Mouse (Mus musculus) forebrain, embryonic 16.5 days (tissue): Measurements from ENCODE around the gene Ric8b. TPM values are rescaled to one million over a fixed set of nuclear protein-coding genes. Genes with fewer than 3 reads are reported as not detected.

Source experiments
- ATAC-seq: fragments of 200-750 bp; cut with Nextera tagmentation; 2 replicates; pipeline ENCODE4 v1.8.0; 2017; ENCODE audit warnings: mild to moderate bottlenecking, moderate library complexity
- H3K27ac ChIP-seq: fragments of 300-500 bp; sonication (generic); 2 replicates; pipeline ENCODE4 v1.5.1; 2014; ENCODE audit warnings: low read length, control low read depth
- H3K27me3 ChIP-seq: fragments of 300-500 bp; sonication (generic); replicated peaks from 2 replicates; pipeline ENCODE4 v1.6.1; 2014; ENCODE audit warnings: low read length; ENCODE audit not compliant: control insufficient read depth, insufficient read depth
- H3K36me3 ChIP-seq: fragments of 300-500 bp; sonication (generic); 2 replicates; pipeline ENCODE4 v1.6.1; 2014; ENCODE audit not compliant: control insufficient read depth, insufficient read depth
- H3K4me1 ChIP-seq: fragments of 300-500 bp; sonication (generic); replicated peaks from 2 replicates; pipeline ENCODE4 v1.6.1; 2014; ENCODE audit warnings: low read length; ENCODE audit not compliant: control insufficient read depth, insufficient read depth
- H3K4me2 ChIP-seq: fragments of 300-500 bp; sonication (generic); 2 replicates; pipeline ENCODE4 v1.6.1; 2014; ENCODE audit warnings: mild to moderate bottlenecking, low read length, control low read depth
- H3K4me3 ChIP-seq: fragments of 300-500 bp; sonication (generic); replicated peaks from 2 replicates; pipeline ENCODE4 v1.5.1; 2014; ENCODE audit warnings: mild to moderate bottlenecking, low read length, control low read depth
- H3K9ac ChIP-seq: fragments of 300-500 bp; sonication (generic); replicated peaks from 2 replicates; pipeline ENCODE4 v1.6.1; 2014; ENCODE audit warnings: low read depth, low read length, control low read depth
- H3K9me3 ChIP-seq: fragments of 300-500 bp; sonication (generic); 2 replicates; pipeline ENCODE4 v1.6.1; 2016; ENCODE audit warnings: low read length; ENCODE audit not compliant: control insufficient read depth
- WGBS: fragments of 180-500 bp; shearing (Covaris S2); extraction: QIAGEN DNeasy Blood & Tissue Kit; methylation state at CpG from one replicate; pipeline ENCODE4 v1.1.7; 2014; 5-methylcytosine and 5-hydroxymethylcytosine counted together
- polyA plus RNA-seq: library from polyadenylated mRNA; unstranded; fragments of >200 nt; fragmentation: Nextera tagmentation; extraction: Ambion mirVana; gene quantifications from 2 replicates; pipeline ENCODE4 v1.2.1, GENCODE M21; 2015

The Ric8b gene
- polyA plus RNA-seq, 1 experiment from 2014 or later, result 48.4 TPM

- WGBS, result 71% methylated on average over 9 of the region's 9 CpGs
Measured at GRCm38 (mm10) chr10:84906895-84907294, 10.5 kb upstream of the Ric8b start.

GRCm38 (mm10) chr10:84908006-84908405, 9.4 kb upstream of the Ric8b start:
- no peak overlapping the region for H3K9ac ChIP-seq
- 62% methylated on average over 3 of the region's 3 CpGs for WGBS
- ATAC-seq, result no peak
- no peaks in the 10 kb centered on the region for H3K9me3 ChIP-seq
- no peak overlapping the region for H3K27ac ChIP-seq
- H3K36me3 ChIP-seq, result no peaks in the 10 kb centered on the region
- no peaks in the 10 kb centered on the region for H3K27me3 ChIP-seq
- H3K4me3 ChIP-seq, result no peak overlapping the region
- peaks cover 17% of the 10 kb centered on the region for H3K4me1 ChIP-seq
- no peak overlapping the region for H3K4me2 ChIP-seq

More at GRCm38 (mm10) chr10:84906895-84907294, 10.5 kb upstream of the Ric8b start:
- H3K9me3 ChIP-seq, result no peaks in the 10 kb centered on the region
- no peak overlapping the region for H3K27ac ChIP-seq
- no peak overlapping the region for H3K9ac ChIP-seq
- H3K4me2 ChIP-seq, result no peak overlapping the region
- H3K4me1 ChIP-seq, result peaks cover 18% of the 10 kb centered on the region
- H3K27me3 ChIP-seq, result no peaks in the 10 kb centered on the region
- no peak for ATAC-seq
- H3K4me3 ChIP-seq, result no peak overlapping the region
- H3K36me3 ChIP-seq, result no peaks in the 10 kb centered on the region

- H3K36me3 ChIP-seq, result no peaks in the 10 kb centered on the region
- WGBS, result 61% methylated on average over 3 of the region's 3 CpGs
- H3K9ac ChIP-seq, result no peak overlapping the region
- no peaks in the 10 kb centered on the region for H3K27me3 ChIP-seq
- H3K27ac ChIP-seq, result no peak overlapping the region
- no peaks in the 10 kb centered on the region for H3K9me3 ChIP-seq
- no peak for ATAC-seq
- H3K4me1 ChIP-seq, result peaks cover 13% of the 10 kb centered on the region
- H3K4me3 ChIP-seq, result no peak overlapping the region
- H3K4me2 ChIP-seq, result no peak overlapping the region
Measured at GRCm38 (mm10) chr10:84908471-84908870, 8.9 kb upstream of the Ric8b start.

- Histone ChIP-seq H3K4me3 (no peak overlapping the region), H3K9ac (no peak overlapping the region), H3K27me3 (no peaks in the 10 kb centered on the region), H3K36me3 (no peaks in the 10 kb centered on the region), H3K9me3 (no peaks in the 10 kb centered on the region), H3K4me1 (peaks cover 6% of the 10 kb centered on the region; the same call in 1 of the 2 replicates), H3K4me2 (no peak overlapping the region), H3K27ac (no peak overlapping the region)
- WGBS, result 62% methylated on average over 17 of the region's 17 CpGs
- peak; percentile 26; the same call in 1 of the 2 replicates for ATAC-seq
Measured at GRCm38 (mm10) chr10:84909021-84909801, 8.2 kb upstream of the Ric8b start.

- H3K4me2 ChIP-seq, result no peak overlapping the region
Measured at GRCm38 (mm10) chr10:84910194-84910593, 7.2 kb upstream of the Ric8b start.

GRCm38 (mm10) chr10:84910758-84911384, 6.5 kb upstream of the Ric8b start:
- WGBS, result 0% methylated on average over 1 of the region's 1 CpGs

More at GRCm38 (mm10) chr10:84910194-84910593, 7.2 kb upstream of the Ric8b start:
- no peak for ATAC-seq
- no peak overlapping the region for H3K4me3 ChIP-seq
- H3K27ac ChIP-seq, result no peak overlapping the region
- 0 out of 2 replicates have a peak, but pooled peaks cover 6% of the 10 kb centered on the region for H3K4me1 ChIP-seq
- no peaks in the 10 kb centered on the region for H3K27me3 ChIP-seq
- H3K9me3 ChIP-seq, result no peaks in the 10 kb centered on the region
- no peak overlapping the region for H3K9ac ChIP-seq
- no peaks in the 10 kb centered on the region for H3K36me3 ChIP-seq
- WGBS, result 10% methylated on average over 7 of the region's 7 CpGs

GRCm38 (mm10) chr10:84913148-84913547, 4.3 kb upstream of the Ric8b start:
- Histone ChIP-seq H3K4me1 (peaks cover 11% of the 10 kb centered on the region), H3K9me3 (no peaks in the 10 kb centered on the region), H3K36me3 (no peaks in the 10 kb centered on the region), H3K4me3 (no peak overlapping the region), H3K27ac (no peak overlapping the region), H3K9ac (no peak overlapping the region), H3K4me2 (no peak overlapping the region), H3K27me3 (no peaks in the 10 kb centered on the region)
- ATAC-seq, result no peak
- WGBS, result 73% methylated on average over 1 of the region's 1 CpGs

More at GRCm38 (mm10) chr10:84910758-84911384, 6.5 kb upstream of the Ric8b start:
- H3K27ac ChIP-seq, result no peak overlapping the region
- no peaks in the 10 kb centered on the region for H3K36me3 ChIP-seq
- no peak for ATAC-seq
- H3K4me3 ChIP-seq, result no peak overlapping the region
- no peaks in the 10 kb centered on the region for H3K9me3 ChIP-seq
- no peak overlapping the region for H3K4me2 ChIP-seq
- no peaks in the 10 kb centered on the region for H3K27me3 ChIP-seq
- H3K4me1 ChIP-seq, result 0 out of 2 replicates have a peak, but pooled peaks cover 6% of the 10 kb centered on the region
- no peak overlapping the region for H3K9ac ChIP-seq

GRCm38 (mm10) chr10:84915476-84915875, 1.9 kb upstream of the Ric8b start:
- H3K9ac ChIP-seq, result no peak overlapping the region
- no peak overlapping the region for H3K27ac ChIP-seq
- no peaks in the 10 kb centered on the region for H3K9me3 ChIP-seq
- no peak for ATAC-seq
- H3K4me2 ChIP-seq, result no peak overlapping the region
- H3K36me3 ChIP-seq, result no peaks in the 10 kb centered on the region
- H3K4me3 ChIP-seq, result no peak overlapping the region
- 85% methylated on average over 6 of the region's 6 CpGs for WGBS
- H3K27me3 ChIP-seq, result no peaks in the 10 kb centered on the region
- peaks cover 25% of the 10 kb centered on the region for H3K4me1 ChIP-seq

- under 1% methylated on average over 16 of the region's 27 CpGs for WGBS
- H3K27ac ChIP-seq, result peak overlapping the region; percentile 99
- peak overlapping the region; percentile 78 for H3K4me2 ChIP-seq
- H3K27me3 ChIP-seq, result no peaks in the 10 kb centered on the region
- peak; percentile 41 for ATAC-seq
- H3K9me3 ChIP-seq, result no peaks in the 10 kb centered on the region
- H3K4me1 ChIP-seq, result peaks cover 25% of the 10 kb centered on the region
- H3K4me3 ChIP-seq, result peak overlapping the region; percentile 83
- H3K9ac ChIP-seq, result peak overlapping the region; percentile 97
- H3K36me3 ChIP-seq, result no peaks in the 10 kb centered on the region
Measured at GRCm38 (mm10) chr10:84917731-84918095, 297 bp downstream of the Ric8b start.
